ENCODE assay signal across 8 mouse cellular contexts in genomic region chr6:117841511-117841955, GRCm38 (mm10). TPM values are rescaled to one million over a fixed set of nuclear protein-coding genes. Genes with fewer than 3 reads are reported as not detected.
DNase-seq lines count a peak whose midpoint lies in the region; ATAC-seq and TF ChIP-seq lines count a peak whose summit lies in the region.

No protein-coding gene starts in this region.

- 13% methylated on average over 12 of the region's 12 CpGs for WGBS in heart, embryonic 14.5 days
- WGBS in midbrain, embryonic 10.5 days = 24% methylated on average over 12 of the region's 12 CpGs

- H3K4me2 ChIP-seq in heart, embryonic 14.5 days (ENCODE audit: low read length) = peak overlapping the region; percentile 91

- H3K9me3 ChIP-seq in heart, embryonic 14.5 days (ENCODE audit: control insufficient read depth, low read length) = no peaks in the 10 kb centered on the region
- H3K9me3 ChIP-seq in midbrain, embryonic 10.5 days (replicated peaks) = no peaks in the 10 kb centered on the region

- in situ Hi-C loops in Patski (cut with MboI; ENCODE audit: low pct_unique_long_range_greater_than_20kb) = no loop called here

- H3K9ac ChIP-seq in heart, embryonic 14.5 days (ENCODE audit: low read length) = peak overlapping the region; percentile 96

- CTCF ChIA-PET in Patski (lab: Charles Lee) = interaction anchor here (1.1 to 1.7 kb wide), 4 partner anchors 14 to 578 kb away, joined by 3 to 6 read pairs (median 4); partner anchors contain the start of gene Bms1

- H3K4me3 ChIP-seq in heart, embryonic 14.5 days (ENCODE audit: control insufficient read depth in 1 of 2, insufficient read depth in 1 of 2, low read depth in 1 of 2, low read length in 2 of 2) = peak overlapping the region; percentile 80 to 84
- peak overlapping the region; percentile 75 for H3K4me3 ChIP-seq in midbrain, embryonic 10.5 days

- ATAC-seq in heart, embryonic 14.5 days (ENCODE audit: insufficient number of reproducible peaks, insufficient read depth, low FRiP score, low read depth) = no peak; the same call in 1 of the 2 replicates
- peak; percentile 22 for ATAC-seq in Patski

- peaks cover 36% of the 10 kb centered on the region for H3K36me3 ChIP-seq in heart, embryonic 14.5 days (ENCODE audit: control insufficient read depth, insufficient read depth, low read length)
- peaks cover 35% of the 10 kb centered on the region for H3K36me3 ChIP-seq in midbrain, embryonic 10.5 days

- no peak for DNase-seq in heart, postnatal 4 days
- DNase-seq in Patski (ENCODE audit: low read depth, low spot score) = no peak
- DNase-seq in forelimb bud, embryonic 11.5 days (ENCODE audit: low read depth, low spot score) = peak; percentile 30
- no peak for DNase-seq in midbrain, embryonic 10.5 days (ENCODE audit: low spot score)
- DNase-seq in retina, postnatal 1 day = no peak
- DNase-seq in T-cell, adult 2 months (ENCODE audit: low spot score) = no peak
- no peak for DNase-seq in spleen, postnatal 10 days (ENCODE audit: low spot score in 2 of 2)

- TF ChIP-seq CTCF in Patski (IDR thresholded peaks at IDR 0.05) = no peak

- peak overlapping the region; percentile 84 to 88 for H3K27ac ChIP-seq in heart, embryonic 14.5 days (replicated peaks in 1 of 2; ENCODE audit: control insufficient read depth in 1 of 2, insufficient read depth in 1 of 2, low read depth in 2 of 2, low read length in 2 of 2)
- H3K27ac ChIP-seq in midbrain, embryonic 10.5 days (replicated peaks) = peak overlapping the region; percentile 95

- no peaks in the 10 kb centered on the region for H3K27me3 ChIP-seq in heart, embryonic 14.5 days (ENCODE audit: control insufficient read depth, insufficient read depth, low read length)
- H3K27me3 ChIP-seq in Patski = peaks cover 4% of the 10 kb centered on the region
- H3K27me3 ChIP-seq in midbrain, embryonic 10.5 days (ENCODE audit: low read depth, poor library complexity, severe bottlenecking) = no peaks in the 10 kb centered on the region

- POLR2A ChIA-PET in Patski (lab: Charles Lee) = interaction anchor here (0.7 to 1.2 kb wide), 4 partner anchors 18 to 74 kb away, joined by 3 to 5 read pairs (median 4); no protein-coding TSS in a partner anchor

- peaks cover 0 to 7% of the 10 kb centered on the region in 2 experiments; a peak in 2 of 4 replicates for H3K4me1 ChIP-seq in heart, embryonic 14.5 days (ENCODE audit: control insufficient read depth in 2 of 2, insufficient read depth in 2 of 2, low read length in 2 of 2)
- peaks cover 11% of the 10 kb centered on the region for H3K4me1 ChIP-seq in midbrain, embryonic 10.5 days

RNA-seq across cellular contexts. Expression of gene Zfp637, which starts 0.6 kb away (rescaled TPM):
- polyA plus RNA-seq in heart, embryonic 14.5 days (2014; fragmentation: Nextera tagmentation; extraction: Ambion mirVana) = 75.1 and 81.3 TPM in 2 replicates
- total RNA-seq in heart, postnatal 4 days (2021) = 10 to 100 TPM; 35.4 to 37.0 TPM
- 60.3 TPM for polyA plus RNA-seq in Patski (2021)
- 89.5 and 102 TPM in 2 replicates for polyA plus RNA-seq in midbrain, embryonic 10.5 days (2016; fragmentation: Nextera tagmentation; extraction: Ambion mirVana)

RNA-seq across cellular contexts. Expression of gene Zfp239, which starts 20.4 kb away (rescaled TPM):
- 0.96 and 1.7 TPM in 2 replicates for polyA plus RNA-seq in heart, embryonic 14.5 days (2014; fragmentation: Nextera tagmentation; extraction: Ambion mirVana)
- under 1 TPM; 0.38 to 0.57 TPM for total RNA-seq in heart, postnatal 4 days (2021)
- polyA plus RNA-seq in Patski (2021) = 14.3 TPM
- polyA plus RNA-seq in midbrain, embryonic 10.5 days (2016; fragmentation: Nextera tagmentation; extraction: Ambion mirVana) = 12.5 and 12.8 TPM in 2 replicates

RNA-seq across cellular contexts. Expression of gene Hnrnpf, which starts 58.6 kb away (rescaled TPM):
- polyA plus RNA-seq in heart, embryonic 14.5 days (2014; fragmentation: Nextera tagmentation; extraction: Ambion mirVana) = 457 and 471 TPM in 2 replicates
- 100 to 1,000 TPM; 468 to 481 TPM for total RNA-seq in heart, postnatal 4 days (2021)
- polyA plus RNA-seq in Patski (2021) = 521 TPM
- 762 and 839 TPM in 2 replicates for polyA plus RNA-seq in midbrain, embryonic 10.5 days (2016; fragmentation: Nextera tagmentation; extraction: Ambion mirVana)
